Mouse (Mus musculus): Measurements from ENCODE around the gene Pspn.

The Pspn gene

GRCm38 (mm10) chr17:56997029-56997667 lies 2.7 kb downstream of the Pspn start, which contains the start of gene Alkbh7:
Gene Alkbh7, plus strand, starts transcription at chr17:56997339.
- in situ Hi-C loops (cut with MboI, MseI) = loop anchor here (5.0 kb wide), 2 partner anchors 35 to 335 kb away; partner anchors contain the start of gene Khsrp

DNA sequence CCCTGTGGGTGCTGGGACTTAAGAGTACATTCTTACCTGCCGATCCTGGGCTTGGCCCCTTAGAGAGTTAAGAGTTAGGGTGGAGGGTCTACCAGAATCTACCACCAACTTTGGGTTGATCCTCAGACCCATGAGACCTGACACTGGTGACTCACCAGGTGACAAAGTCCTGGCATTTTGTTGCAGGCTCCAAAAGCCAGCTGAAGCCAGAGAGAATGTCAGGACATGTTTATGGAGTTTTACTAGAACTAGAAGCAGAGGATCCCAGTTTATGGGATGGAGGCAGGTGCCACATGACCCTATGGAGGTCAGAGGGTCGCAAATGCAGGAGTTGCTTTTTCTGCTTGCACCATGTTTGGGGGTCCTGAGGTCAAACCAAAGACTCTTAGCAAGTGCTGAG lies 3.3 kb downstream of the Pspn start:
- in situ Hi-C loops (cut with MboI, MseI) = loop anchor here (5.0 kb wide), 2 partner anchors 36 to 336 kb away; partner anchors contain the start of gene Khsrp

DNA sequence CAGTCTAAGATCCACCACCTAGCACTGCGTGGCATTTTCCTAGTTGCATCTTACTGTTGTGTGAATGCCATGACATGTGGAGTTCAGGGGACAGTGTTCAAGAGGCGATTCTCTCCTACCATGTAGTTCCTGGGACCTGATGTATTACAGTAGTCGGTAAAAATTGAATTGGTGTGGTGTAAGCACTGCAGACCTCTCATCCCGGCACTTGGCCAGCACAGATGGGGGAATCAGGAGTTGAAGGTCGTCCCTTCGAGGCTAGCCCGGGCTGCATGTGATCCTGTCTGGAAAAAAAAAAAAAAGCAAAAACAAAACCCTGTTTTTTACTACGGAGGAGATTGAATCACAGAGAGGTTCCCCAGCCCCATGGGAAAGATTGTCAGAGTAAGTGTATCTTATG lies 4.8 kb downstream of the Pspn start:
- in situ Hi-C loops (cut with MboI, MseI) = loop anchor here (5.0 kb wide), 2 partner anchors 37 to 337 kb away; partner anchors contain the start of gene Khsrp

DNA sequence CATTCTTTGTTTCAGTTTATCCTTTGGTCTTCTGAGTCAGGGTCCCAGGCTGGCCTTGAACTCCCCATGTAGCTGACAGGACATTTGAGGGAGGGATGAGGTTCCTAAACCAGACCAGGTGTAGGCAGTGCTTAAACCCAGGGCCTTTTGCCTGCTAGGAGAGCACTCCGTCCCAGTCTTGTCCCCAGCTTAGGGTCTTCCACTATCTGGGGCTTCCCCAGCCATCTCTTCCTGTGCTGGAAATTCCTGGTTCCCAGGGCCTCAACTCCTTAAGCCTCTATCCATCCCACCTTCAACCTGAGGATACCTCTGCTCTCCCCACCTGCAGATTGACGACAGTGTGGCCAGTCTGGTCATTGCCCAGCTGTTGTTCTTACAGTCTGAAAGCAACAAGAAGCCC lies 8.9 kb downstream of the Pspn start:
- in situ Hi-C loops (cut with MboI, MseI) = no loop called here

GRCm38 (mm10) chr17:56990115-56990746 lies 9.6 kb downstream of the Pspn start, which contains the start of gene Clpp:
Gene Clpp, plus strand, starts transcription at chr17:56990305.
- in situ Hi-C loops (cut with MboI, MseI) = no loop called here

- in situ Hi-C loops (cut with MboI, MseI) = no loop called here
These were observed 10.2 kb downstream of the Pspn start for GRCm38 (mm10) chr17:56989467-56990114.

GRCm38 (mm10) chr17:56988921-56989430 lies 10.8 kb downstream of the Pspn start:
- in situ Hi-C loops (cut with MboI, MseI) = no loop called here

GRCm38 (mm10) chr17:56988441-56988840 lies 11.4 kb downstream of the Pspn start:
- in situ Hi-C loops (cut with MboI, MseI) = no loop called here

DNA sequence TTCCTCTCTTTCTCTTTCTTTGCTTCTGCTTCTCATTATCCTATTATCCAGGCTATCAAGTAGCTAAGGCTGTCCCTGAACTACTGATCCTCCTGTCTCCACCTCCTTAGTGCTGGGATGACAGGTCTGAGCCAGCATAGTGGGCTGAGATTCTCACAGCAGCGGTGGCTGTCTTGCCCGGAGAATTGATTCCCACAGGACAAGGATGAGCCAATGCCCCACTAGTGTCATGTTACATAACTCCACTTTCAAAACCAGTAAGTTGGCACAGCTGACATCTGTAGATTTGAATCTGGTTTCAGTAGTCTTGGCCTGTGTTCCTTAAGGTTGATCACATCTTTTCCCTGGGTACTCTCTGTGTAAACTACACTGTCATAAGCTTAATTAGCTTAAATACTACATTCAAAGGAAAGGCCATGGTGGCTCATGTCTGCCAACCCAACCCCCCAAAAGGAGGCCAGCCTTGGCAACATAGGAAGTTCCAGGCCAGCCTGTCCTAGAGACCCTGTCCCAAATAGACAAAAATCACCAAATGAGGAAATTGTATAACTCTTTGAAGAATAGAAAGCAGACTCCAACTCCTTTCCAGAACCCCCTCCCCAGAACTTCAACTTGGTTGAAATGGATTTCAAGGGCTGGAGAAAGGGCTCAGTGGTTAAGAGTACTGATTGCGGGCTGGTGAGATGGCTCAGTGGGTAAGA lies 13.6 kb downstream of the Pspn start:
- in situ Hi-C loops (cut with MboI, MseI) = no loop called here

DNA sequence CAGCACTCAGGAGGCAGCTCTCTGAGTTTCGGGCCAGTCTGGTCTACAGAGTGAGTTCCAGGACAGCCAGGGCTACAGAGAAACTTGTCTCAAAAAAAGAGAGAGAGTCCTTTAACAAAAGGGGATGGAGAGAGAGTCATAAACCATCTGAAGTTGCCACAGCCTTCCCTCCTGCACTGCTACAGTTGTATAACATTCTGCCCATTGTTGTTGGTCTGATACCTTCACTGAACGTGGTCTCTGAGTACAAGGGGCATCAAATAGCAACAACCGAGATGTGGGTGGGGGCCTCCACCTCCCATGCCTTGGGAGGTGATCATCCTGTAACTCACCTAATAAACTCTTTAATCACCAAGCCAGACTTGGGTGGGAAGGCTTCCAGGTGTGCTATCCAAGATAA lies 14.2 kb downstream of the Pspn start:
- in situ Hi-C loops (cut with MboI, MseI) = no loop called here

- in situ Hi-C loops (cut with MboI, MseI) = no loop called here
These were observed 14.9 kb downstream of the Pspn start for GRCm38 (mm10) chr17:56984886-56985285.

DNA sequence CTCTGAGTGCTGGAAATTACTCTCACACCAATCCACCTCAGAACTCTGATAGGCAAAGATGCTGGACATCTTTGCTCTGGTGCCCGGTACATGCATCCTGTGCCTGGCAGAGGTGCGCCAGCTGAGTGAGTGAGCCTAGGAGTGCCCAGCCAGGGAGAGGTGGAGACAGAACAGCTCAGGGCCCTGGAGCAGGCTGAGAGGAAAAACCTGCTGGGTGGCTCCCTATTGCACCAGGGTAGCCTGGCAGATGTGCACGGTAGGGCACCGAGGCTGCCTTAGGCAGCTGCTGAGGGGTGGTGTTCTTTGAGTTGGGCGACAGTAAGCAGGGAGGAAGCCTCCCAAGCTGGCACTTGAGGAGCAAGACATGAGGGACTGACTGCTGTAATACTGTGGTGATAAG lies 17.8 kb downstream of the Pspn start, which contains the start of gene Acer1:
Gene Acer1 (minus strand): TSS at position 114 of the 400 bp plus-strand sequence.
- in situ Hi-C loops (cut with MboI, MseI) = no loop called here

- in situ Hi-C loops (cut with MboI, MseI) = no loop called here
These were observed 18.8 kb downstream of the Pspn start for GRCm38 (mm10) chr17:56981049-56981448.

- in situ Hi-C loops (cut with MboI, MseI) = no loop called here
These were observed 20.3 kb downstream of the Pspn start for GRCm38 (mm10) chr17:56979524-56979923.

GRCm38 (mm10) chr17:56976531-56977390 lies 23.1 kb downstream of the Pspn start:
- in situ Hi-C loops (cut with MboI, MseI) = no loop called here

DNA sequence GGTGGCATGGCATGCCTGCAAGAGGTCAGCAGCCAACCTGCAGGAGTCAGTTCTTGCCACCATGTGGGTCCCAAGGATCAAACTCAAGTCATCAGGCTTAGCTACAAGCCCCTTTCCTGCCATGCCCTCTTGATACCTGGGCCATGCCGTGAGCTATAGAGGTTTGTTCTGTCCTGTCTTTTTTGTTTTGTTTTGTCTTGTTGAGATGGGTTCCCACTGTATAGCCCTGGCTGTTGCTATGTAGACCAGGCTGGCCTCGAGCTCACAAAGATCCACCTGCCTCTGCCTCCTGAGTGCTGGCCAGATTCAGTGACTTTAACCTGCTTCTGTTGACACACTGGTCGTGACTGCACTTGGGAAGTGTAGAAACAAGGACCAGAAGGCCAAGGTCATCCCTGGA lies 24.4 kb downstream of the Pspn start:
- in situ Hi-C loops (cut with MboI, MseI) = no loop called here

DNA sequence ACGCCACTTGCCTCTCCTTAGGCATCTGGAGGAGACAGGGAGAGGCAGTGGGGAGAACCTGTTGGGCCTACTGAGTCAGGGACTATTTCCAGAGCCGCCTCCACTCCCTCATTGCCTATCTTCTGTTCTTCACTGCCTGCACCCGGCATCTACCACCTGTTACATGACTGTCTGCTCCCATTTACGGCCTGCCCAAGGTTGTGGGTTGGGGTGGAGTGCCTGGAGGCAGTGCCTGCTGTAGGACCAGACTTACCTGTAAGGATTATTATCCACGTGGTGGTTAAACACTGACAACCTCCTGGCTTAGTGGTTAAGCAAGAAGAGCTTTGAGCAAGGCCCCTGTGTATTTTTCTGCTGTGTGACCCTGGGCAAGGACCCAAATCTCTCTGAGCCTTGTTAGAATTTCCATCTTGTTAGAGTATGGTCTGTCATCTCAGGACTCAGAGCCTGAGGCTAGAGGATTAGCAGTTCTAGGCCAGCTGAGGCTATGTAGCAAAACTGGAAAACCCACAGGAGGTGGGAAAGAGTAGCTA lies 25.0 kb downstream of the Pspn start:
- in situ Hi-C loops (cut with MboI, MseI) = no loop called here

GRCm38 (mm10) chr17:56973956-56974707 lies 25.7 kb downstream of the Pspn start:
- in situ Hi-C loops (cut with MboI, MseI) = no loop called here

- in situ Hi-C loops (cut with MboI, MseI) = no loop called here
These were observed 29.7 kb downstream of the Pspn start for GRCm38 (mm10) chr17:56970081-56970480.

- in situ Hi-C loops (cut with MboI, MseI) = no loop called here
These were observed 30.5 kb downstream of the Pspn start for GRCm38 (mm10) chr17:56969321-56969720.
